Mouse (Mus musculus): ENCODE results near the gene March8.

GRCm38 (mm10) chr6:116370216-116370976, 32.6 kb downstream of the March8 start:
- TF ChIP-seq POLR2A (IDR thresholded peaks at IDR 0.05; ENCODE audit: borderline replicate concordance, extremely low read depth, low read depth, low read length) (no peak), CTCF (IDR thresholded peaks at IDR 0.05; ENCODE audit: insufficient read depth, low read length) (no peak)

Data from lung, adult 2 months (tissue).